ENCODE assay signal across 10 mouse cellular contexts in the genomic region with DNA sequence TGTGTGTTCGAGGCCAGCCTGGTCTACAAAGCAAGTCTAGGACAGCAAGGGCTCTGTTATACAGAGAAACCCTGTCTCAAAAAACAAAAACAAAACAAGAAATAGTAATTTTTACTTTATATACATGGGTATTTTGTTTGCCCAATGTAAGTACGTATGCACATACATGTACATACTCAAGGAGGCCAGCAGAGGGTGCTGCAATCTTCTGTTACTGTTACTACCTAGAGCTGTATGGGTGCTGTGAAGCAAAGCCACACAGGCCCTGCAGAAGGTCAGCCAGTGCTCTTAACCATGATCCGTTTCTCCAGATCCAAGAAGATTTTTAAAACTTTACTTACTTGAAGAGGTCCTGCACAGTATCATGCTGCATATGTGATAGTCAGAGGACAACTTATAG.
DNase-seq lines count a peak whose midpoint lies in the region; ATAC-seq and TF ChIP-seq lines count a peak whose summit lies in the region.
"Had no signal": no experiment of that assay in that cellular context is flagged by ENCODE, and none has a peak within 500 bp of the region (broad histone marks: within the 10 kb centered on the region; RNA-seq: fewer than 3 reads in every experiment).

No protein-coding gene starts in this region.

- no peak overlapping the region for H3K4me2 ChIP-seq in kidney, postnatal 0 days (ENCODE audit: low read length)
- H3K4me2 ChIP-seq in kidney, embryonic 16.5 days (replicated peaks; ENCODE audit: low read depth, low read length) = no peak overlapping the region
- no peak overlapping the region for H3K4me2 ChIP-seq in midbrain, embryonic 13.5 days (replicated peaks)
- H3K4me2 ChIP-seq: embryonic facial prominence, embryonic 12.5 days; lung, embryonic 15.5 days had no signal

- no peaks in the 10 kb centered on the region for H3K27me3 ChIP-seq in kidney, postnatal 0 days (ENCODE audit: insufficient read depth, low read length)
- no peaks in the 10 kb centered on the region for H3K27me3 ChIP-seq in kidney, embryonic 16.5 days (ENCODE audit: insufficient read depth, low read length)
- no peaks in the 10 kb centered on the region for H3K27me3 ChIP-seq in E14TG2a.4 (ENCODE audit: insufficient read depth, low read length)
- no peaks in the 10 kb centered on the region for H3K27me3 ChIP-seq in splenic B cell, adult 2 months (ENCODE audit: control insufficient read depth, insufficient read depth, low read length, poor library complexity, severe bottlenecking)
- no peaks in the 10 kb centered on the region for H3K27me3 ChIP-seq in midbrain, embryonic 13.5 days
- H3K27me3 ChIP-seq: embryonic facial prominence, embryonic 12.5 days; lung, embryonic 15.5 days had no signal

- no peak overlapping the region for H3K4me3 ChIP-seq in kidney, postnatal 0 days (replicated peaks; ENCODE audit: low read depth, low read length)
- no peak overlapping the region for H3K4me3 ChIP-seq in kidney, embryonic 16.5 days (ENCODE audit: low read length)
- no peak overlapping the region for H3K4me3 ChIP-seq in E14TG2a.4 (replicated peaks; ENCODE audit: low read length)
- no peak overlapping the region for H3K4me3 ChIP-seq in bone marrow, adult 2 months (replicated peaks; ENCODE audit: control insufficient read depth, low read depth, low read length)
- no peak overlapping the region for H3K4me3 ChIP-seq in midbrain, embryonic 13.5 days (replicated peaks)
- H3K4me3 ChIP-seq: embryonic facial prominence, embryonic 12.5 days; lung, embryonic 15.5 days had no signal

- WGBS in kidney, postnatal 0 days = 98% methylated on average over 3 of the region's 3 CpGs
- WGBS in kidney, embryonic 16.5 days = 96% methylated on average over 3 of the region's 3 CpGs
- WGBS in bone marrow, adult 2 months = 84% methylated on average over 3 of the region's 3 CpGs
- WGBS in midbrain, embryonic 13.5 days = 96% methylated on average over 3 of the region's 3 CpGs

- no peaks in the 10 kb centered on the region for H3K4me1 ChIP-seq in kidney, postnatal 0 days (replicated peaks; ENCODE audit: insufficient read depth, low read length)
- H3K4me1 ChIP-seq in kidney, embryonic 16.5 days (ENCODE audit: insufficient read depth, low read length) = no peaks in the 10 kb centered on the region
- peaks cover 12% of the 10 kb centered on the region for H3K4me1 ChIP-seq in E14TG2a.4 (replicated peaks; ENCODE audit: low read depth, low read length)
- no peaks in the 10 kb centered on the region for H3K4me1 ChIP-seq in bone marrow, adult 2 months (ENCODE audit: control insufficient read depth, insufficient read depth, low read length)
- H3K4me1 ChIP-seq in midbrain, embryonic 13.5 days (replicated peaks) = peaks cover 18% of the 10 kb centered on the region
- H3K4me1 ChIP-seq: lung, embryonic 15.5 days had no signal

- no peaks in the 10 kb centered on the region for H3K36me3 ChIP-seq in kidney, postnatal 0 days (ENCODE audit: insufficient read depth, low read length)
- no peaks in the 10 kb centered on the region for H3K36me3 ChIP-seq in kidney, embryonic 16.5 days (ENCODE audit: insufficient read depth, low read length)
- no peaks in the 10 kb centered on the region; the same call in 1 of the 2 replicates for H3K36me3 ChIP-seq in E14TG2a.4 (ENCODE audit: insufficient read depth, low read length)
- no peaks in the 10 kb centered on the region for H3K36me3 ChIP-seq in splenic B cell, adult 2 months (ENCODE audit: control insufficient read depth, insufficient read depth, low read length, poor library complexity, severe bottlenecking)
- no peaks in the 10 kb centered on the region for H3K36me3 ChIP-seq in midbrain, embryonic 13.5 days
- H3K36me3 ChIP-seq: embryonic facial prominence, embryonic 12.5 days; lung, embryonic 15.5 days had no signal

- ATAC-seq in kidney, postnatal 0 days (replicated peaks; ENCODE audit: low FRiP score, low read depth) = no peak
- no peak for ATAC-seq in kidney, embryonic 16.5 days (ENCODE audit: low FRiP score, low TSS enrichment)
- no peak for ATAC-seq in midbrain, embryonic 13.5 days

- no peak overlapping the region for H3K9ac ChIP-seq in kidney, postnatal 0 days (ENCODE audit: low read depth, low read length)
- H3K9ac ChIP-seq in kidney, embryonic 16.5 days (replicated peaks; ENCODE audit: low read length) = no peak overlapping the region
- H3K9ac ChIP-seq in midbrain, embryonic 13.5 days (replicated peaks) = no peak overlapping the region
- H3K9ac ChIP-seq: embryonic facial prominence, embryonic 12.5 days; lung, embryonic 15.5 days had no signal

- H3K27ac ChIP-seq in kidney, postnatal 0 days = no peak overlapping the region
- no peak overlapping the region for H3K27ac ChIP-seq in kidney, embryonic 16.5 days (ENCODE audit: low read length)
- H3K27ac ChIP-seq in bone marrow, adult 2 months (ENCODE audit: control insufficient read depth, insufficient read depth, low read depth, low read length, poor library complexity) = no peak overlapping the region
- H3K27ac ChIP-seq in midbrain, embryonic 13.5 days = no peak overlapping the region
- H3K27ac ChIP-seq: embryonic facial prominence, embryonic 12.5 days; lung, embryonic 15.5 days had no signal

- TF ChIP-seq CTCF in kidney, postnatal 0 days (IDR thresholded peaks at IDR 0.05; ENCODE audit: low read depth) = peak; percentile 28; the same call in 1 of the 2 replicates
- peak; percentile 59 for TF ChIP-seq CTCF in E14TG2a.4 (conservative IDR thresholded peaks at IDR 0.05; ENCODE audit: low read length)
- peak; percentile 30; the same call in 1 of the 2 replicates for TF ChIP-seq CTCF in bone marrow, adult 2 months (IDR thresholded peaks at IDR 0.05; ENCODE audit: control insufficient read depth, insufficient read depth, low read length)

- TF ChIP-seq POLR2A in bone marrow, adult 2 months (IDR thresholded peaks at IDR 0.05; ENCODE audit: borderline replicate concordance, control insufficient read depth, low read depth, low read length) = no peak

- no peaks in the 10 kb centered on the region for H3K9me3 ChIP-seq in kidney, postnatal 0 days (replicated peaks; ENCODE audit: low read length)
- peaks cover 4% of the 10 kb centered on the region; the same call in 1 of the 2 replicates for H3K9me3 ChIP-seq in kidney, embryonic 16.5 days (ENCODE audit: low read length)
- H3K9me3 ChIP-seq in E14TG2a.4 (ENCODE audit: low read length) = no peaks in the 10 kb centered on the region
- H3K9me3 ChIP-seq in midbrain, embryonic 13.5 days = no peaks in the 10 kb centered on the region
- H3K9me3 ChIP-seq: embryonic facial prominence, embryonic 12.5 days; lung, embryonic 15.5 days had no signal

- no peak for DNase-seq in kidney, postnatal 0 days (ENCODE audit: low spot score)
- DNase-seq in splenic B cell, adult 2 months (ENCODE audit: low read depth, low spot score) = peak; percentile 39
- DNase-seq in urinary bladder, adult 18-20 months (ENCODE audit: low spot score in 2 of 2) = no peak
- DNase-seq: heart, postnatal 10 days had no signal
